Comparison of ENCODE assay signal across 9 mouse cellular contexts in genomic region chr3:37712501-37712900, GRCm38 (mm10). TPM values are rescaled to one million over a fixed set of nuclear protein-coding genes. Genes with fewer than 3 reads are reported as not detected.
DNase-seq lines count a peak whose midpoint lies in the region; ATAC-seq lines count a peak whose summit lies in the region.
"Had no signal": no experiment of that assay in that cellular context is flagged by ENCODE, and none has a peak within 500 bp of the region (broad histone marks: within the 10 kb centered on the region; RNA-seq: fewer than 3 reads in every experiment).

No protein-coding gene starts in this region.

- peak; percentile 80; the same call in 1 of the 2 replicates for ATAC-seq in limb, embryonic 15.5 days (ENCODE audit: insufficient number of reproducible peaks, low FRiP score, low TSS enrichment, low read depth)
- ATAC-seq in activated CD4-positive, CD25-positive, alpha-beta regulatory T cell, adult 4 months, result no peak

- no peak overlapping the region for H3K4me2 ChIP-seq in limb, embryonic 15.5 days
- H3K4me2 ChIP-seq: liver, embryonic 15.5 days had no signal

- no peaks in the 10 kb centered on the region for H3K36me3 ChIP-seq in limb, embryonic 15.5 days
- H3K36me3 ChIP-seq: liver, embryonic 15.5 days had no signal

- no peak overlapping the region for H3K4me3 ChIP-seq in limb, embryonic 15.5 days
- H3K4me3 ChIP-seq: liver, embryonic 15.5 days had no signal

- peaks cover 27% of the 10 kb centered on the region for H3K4me1 ChIP-seq in limb, embryonic 15.5 days

- no peaks in the 10 kb centered on the region for H3K27me3 ChIP-seq in limb, embryonic 15.5 days
- H3K27me3 ChIP-seq: liver, embryonic 15.5 days had no signal

- DNase-seq in embryo, embryonic 10 days (ENCODE audit: low spot score), result peak; percentile 16
- DNase-seq in embryo, embryonic 11 days, result no peak
- peak; percentile 74 for DNase-seq in brain, adult 2 months (ENCODE audit: low read depth, low spot score)
- DNase-seq in gastrocnemius, postnatal 36 days, result peak; percentile 73 to 86
- peak; percentile 85 for DNase-seq in urinary bladder, postnatal 14 days (ENCODE audit: low spot score)
- DNase-seq in T-cell, adult 2 months (ENCODE audit: low spot score), result no peak

- H3K9ac ChIP-seq in limb, embryonic 15.5 days, result no peak overlapping the region
- H3K9ac ChIP-seq: liver, embryonic 15.5 days had no signal

- WGBS in limb, embryonic 15.5 days, result 20% methylated on average over 9 of the region's 9 CpGs

- H3K9me3 ChIP-seq in limb, embryonic 15.5 days, result no peaks in the 10 kb centered on the region
- H3K9me3 ChIP-seq: liver, embryonic 15.5 days had no signal

- H3K27ac ChIP-seq in limb, embryonic 15.5 days, result peak overlapping the region; percentile 77
- H3K27ac ChIP-seq: liver, embryonic 15.5 days had no signal

- intact Hi-C loops in gastrocnemius, postnatal 36 days (cut with DNase I), result no loop called here

RNA-seq across cellular contexts. Expression of gene Gm5148, which starts 11.8 kb away (rescaled TPM):
- total RNA-seq in gastrocnemius, postnatal 36 days (2021), result not detected
- 4.8 and 5.4 TPM in 2 replicates for polyA plus RNA-seq in limb, embryonic 15.5 days (2015; fragmentation: Nextera tagmentation; extraction: Ambion mirVana)
- polyA plus RNA-seq in activated CD4-positive, CD25-positive, alpha-beta regulatory T cell, adult 4 months (2017; shearing (Covaris generic)), result 1 to 10 TPM; 1.5 to 1.6 TPM

Comparison
In these comparisons a context has a peak if more than half of its experiments do, and no peak if none do; other contexts are left out.
1. DNase-seq: peak in embryo, embryonic 10 days (single experiment), brain, adult 2 months (single experiment), gastrocnemius, postnatal 36 days (2 of 2) and urinary bladder, postnatal 14 days (single experiment); none in embryo, embryonic 11 days (single experiment) and T-cell, adult 2 months (single experiment).